Mouse (Mus musculus): ENCODE measurements around the gene Gm20388. TPM values are rescaled to one million over a fixed set of nuclear protein-coding genes. Genes with fewer than 3 reads are reported as not detected.

Gene Gm20388
- polyA plus RNA-seq, 1 experiment = not detected

DNA sequence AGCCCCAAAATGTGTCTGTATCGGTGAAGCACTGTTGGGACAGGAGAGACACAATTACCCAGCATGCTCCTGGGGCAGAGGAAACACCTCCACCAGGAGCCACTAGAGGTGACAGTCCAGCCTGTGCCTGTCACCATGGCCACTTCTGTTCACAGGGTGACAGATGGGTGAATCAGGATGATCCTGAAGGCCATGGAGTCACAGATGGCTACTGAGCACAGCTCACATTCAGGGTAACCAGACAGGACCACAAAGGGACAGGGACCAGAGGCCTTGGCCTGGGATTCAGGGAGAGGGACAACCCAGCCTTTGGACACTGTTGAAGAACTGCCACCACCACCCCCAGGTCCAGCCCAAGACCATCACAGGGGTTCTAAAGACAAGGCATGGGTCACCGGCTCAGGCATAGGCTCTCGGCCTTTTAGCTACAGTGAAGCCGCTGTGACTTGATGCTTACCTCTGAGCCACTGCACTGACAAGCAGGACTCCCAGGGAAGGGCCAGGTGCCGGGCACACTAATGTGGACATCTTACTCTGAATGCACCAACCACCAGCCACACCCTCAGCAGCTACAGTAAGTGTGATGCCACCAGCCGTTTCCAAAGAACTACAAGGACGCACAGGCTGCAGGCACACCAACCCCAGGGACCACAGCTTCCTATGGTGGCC lies 1649.9 kb downstream of the Gm20388 start:
- H3K4me3 ChIP-seq (ENCODE audit: insufficient read depth, low read depth, low read length) = no peak overlapping the region
- H3K27ac ChIP-seq (ENCODE audit: insufficient read depth, low read depth, low read length) = no peak overlapping the region
- TF ChIP-seq CTCF (IDR thresholded peaks at IDR 0.05; ENCODE audit: insufficient read depth, low read depth, low read length) (no peak), POLR2A (IDR thresholded peaks at IDR 0.05; ENCODE audit: insufficient read depth, low read depth, low read length) (no peak)
- 93% methylated on average over 7 of the region's 7 CpGs for WGBS
- peaks cover 30% of the 10 kb centered on the region for H3K4me1 ChIP-seq (ENCODE audit: control insufficient read depth, insufficient read depth, low read length)

GRCm38 (mm10) chr8:121561636-121562345 lies 1651.2 kb downstream of the Gm20388 start:
- TF ChIP-seq POLR2A (IDR thresholded peaks at IDR 0.05; ENCODE audit: insufficient read depth, low read depth, low read length) (no peak), CTCF (IDR thresholded peaks at IDR 0.05; ENCODE audit: insufficient read depth, low read depth, low read length) (no peak)
- Histone ChIP-seq H3K4me3 (ENCODE audit: insufficient read depth, low read depth, low read length) (no peak overlapping the region), H3K27ac (ENCODE audit: insufficient read depth, low read depth, low read length) (no peak overlapping the region), H3K4me1 (ENCODE audit: control insufficient read depth, insufficient read depth, low read length) (peaks cover 31% of the 10 kb centered on the region)
- 56% methylated on average over 16 of the region's 16 CpGs for WGBS

- WGBS = 64% methylated on average over 9 of the region's 9 CpGs
- H3K4me3 ChIP-seq (ENCODE audit: insufficient read depth, low read depth, low read length) = no peak overlapping the region
- no peak overlapping the region for H3K27ac ChIP-seq (ENCODE audit: insufficient read depth, low read depth, low read length)
- H3K4me1 ChIP-seq (ENCODE audit: control insufficient read depth, insufficient read depth, low read length) = peaks cover 37% of the 10 kb centered on the region
- TF ChIP-seq POLR2A (IDR thresholded peaks at IDR 0.05; ENCODE audit: insufficient read depth, low read depth, low read length) (no peak), CTCF (IDR thresholded peaks at IDR 0.05; ENCODE audit: insufficient read depth, low read depth, low read length) (no peak)
These were observed 1652.3 kb downstream of the Gm20388 start for GRCm38 (mm10) chr8:121562941-121563351.

- WGBS = 80% methylated on average over 6 of the region's 6 CpGs
- Histone ChIP-seq H3K27ac (ENCODE audit: insufficient read depth, low read depth, low read length) (no peak overlapping the region), H3K4me3 (ENCODE audit: insufficient read depth, low read depth, low read length) (no peak overlapping the region), H3K4me1 (ENCODE audit: control insufficient read depth, insufficient read depth, low read length) (peaks cover 45% of the 10 kb centered on the region)
- TF ChIP-seq POLR2A (IDR thresholded peaks at IDR 0.05; ENCODE audit: insufficient read depth, low read depth, low read length) (no peak), CTCF (IDR thresholded peaks at IDR 0.05; ENCODE audit: insufficient read depth, low read depth, low read length) (no peak)
These were observed 1653.1 kb downstream of the Gm20388 start for GRCm38 (mm10) chr8:121563701-121564100.

GRCm38 (mm10) chr8:121568321-121568720 lies 1657.7 kb downstream of the Gm20388 start:
- Histone ChIP-seq H3K4me1 (ENCODE audit: control insufficient read depth, insufficient read depth, low read length) (peaks cover 50% of the 10 kb centered on the region), H3K4me3 (ENCODE audit: insufficient read depth, low read depth, low read length) (no peak overlapping the region), H3K27ac (ENCODE audit: insufficient read depth, low read depth, low read length) (no peak overlapping the region)
- WGBS = 63% methylated on average over 6 of the region's 6 CpGs
- no peak for TF ChIP-seq POLR2A (IDR thresholded peaks at IDR 0.05; ENCODE audit: insufficient read depth, low read depth, low read length)
- TF ChIP-seq CTCF (IDR thresholded peaks at IDR 0.05; ENCODE audit: insufficient read depth, low read depth, low read length) = no peak

- WGBS = 74% methylated on average over 21 of the region's 21 CpGs
- no peak for TF ChIP-seq CTCF (IDR thresholded peaks at IDR 0.05; ENCODE audit: insufficient read depth, low read depth, low read length)
- no peak for TF ChIP-seq POLR2A (IDR thresholded peaks at IDR 0.05; ENCODE audit: insufficient read depth, low read depth, low read length)
- H3K4me3 ChIP-seq (ENCODE audit: insufficient read depth, low read depth, low read length) = no peak overlapping the region
- no peak overlapping the region for H3K27ac ChIP-seq (ENCODE audit: insufficient read depth, low read depth, low read length)
- peaks cover 45% of the 10 kb centered on the region for H3K4me1 ChIP-seq (ENCODE audit: control insufficient read depth, insufficient read depth, low read length)
These were observed 1659.7 kb downstream of the Gm20388 start for GRCm38 (mm10) chr8:121570335-121570734.

DNA sequence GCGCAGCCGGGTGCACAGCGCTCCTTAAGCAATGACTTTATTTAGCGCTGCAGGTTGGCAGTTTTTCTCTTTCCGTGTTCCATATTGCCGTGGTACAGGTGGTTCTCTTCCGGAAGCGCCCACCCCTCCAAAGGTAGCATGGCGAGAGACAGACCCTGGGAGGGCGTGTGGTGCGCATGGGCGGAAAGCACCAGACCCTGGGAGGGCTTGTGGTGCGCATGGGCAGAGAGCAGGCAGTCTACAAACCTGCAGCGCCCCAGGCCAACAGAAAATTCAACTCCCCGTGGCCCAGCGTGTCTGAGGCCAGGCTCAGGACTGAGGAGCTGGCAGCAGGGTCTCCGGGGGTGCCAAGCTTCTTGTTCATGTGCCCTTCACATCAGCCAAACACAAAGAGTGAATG lies 1660.2 kb downstream of the Gm20388 start:
- no peak for TF ChIP-seq CTCF (IDR thresholded peaks at IDR 0.05; ENCODE audit: insufficient read depth, low read depth, low read length)
- WGBS = 83% methylated on average over 17 of the region's 17 CpGs
- Histone ChIP-seq H3K4me1 (ENCODE audit: control insufficient read depth, insufficient read depth, low read length) (peaks cover 42% of the 10 kb centered on the region), H3K4me3 (ENCODE audit: insufficient read depth, low read depth, low read length) (no peak overlapping the region), H3K27ac (ENCODE audit: insufficient read depth, low read depth, low read length) (no peak overlapping the region)

GRCm38 (mm10) chr8:121572121-121572520 lies 1661.5 kb downstream of the Gm20388 start:
- no peak for TF ChIP-seq POLR2A (IDR thresholded peaks at IDR 0.05; ENCODE audit: insufficient read depth, low read depth, low read length)
- no peak for TF ChIP-seq CTCF (IDR thresholded peaks at IDR 0.05; ENCODE audit: insufficient read depth, low read depth, low read length)
- Histone ChIP-seq H3K4me3 (ENCODE audit: insufficient read depth, low read depth, low read length) (no peak overlapping the region), H3K4me1 (ENCODE audit: control insufficient read depth, insufficient read depth, low read length) (peaks cover 53% of the 10 kb centered on the region), H3K27ac (ENCODE audit: insufficient read depth, low read depth, low read length) (no peak overlapping the region)
- 85% methylated on average over 7 of the region's 7 CpGs for WGBS

DNA sequence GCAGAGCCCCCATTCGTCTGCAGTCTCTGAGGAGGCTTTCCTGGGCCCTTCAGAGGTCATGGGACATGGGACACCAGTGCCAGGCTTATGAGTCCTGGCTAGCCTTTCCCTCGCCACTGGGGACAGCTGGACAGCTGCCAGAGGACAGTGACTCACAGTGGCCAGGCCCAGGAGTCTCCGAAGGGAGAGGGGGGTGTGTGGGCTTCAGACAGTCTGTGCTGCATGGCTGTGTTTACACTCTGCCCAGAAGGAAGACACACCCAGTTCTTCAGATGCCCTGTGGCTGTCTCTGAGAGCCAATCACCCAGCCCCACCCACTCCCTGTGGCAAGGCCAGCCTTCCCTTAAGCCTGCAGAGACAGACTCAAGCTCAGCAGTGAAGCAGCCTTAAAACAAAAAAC lies 1662.6 kb downstream of the Gm20388 start:
- TF ChIP-seq POLR2A (IDR thresholded peaks at IDR 0.05; ENCODE audit: insufficient read depth, low read depth, low read length) = no peak
- TF ChIP-seq CTCF (IDR thresholded peaks at IDR 0.05; ENCODE audit: insufficient read depth, low read depth, low read length) = no peak
- no peak overlapping the region for H3K4me3 ChIP-seq (ENCODE audit: insufficient read depth, low read depth, low read length)
- 38% methylated on average over 3 of the region's 3 CpGs for WGBS
- H3K4me1 ChIP-seq (ENCODE audit: control insufficient read depth, insufficient read depth, low read length) = peaks cover 44% of the 10 kb centered on the region
- no peak overlapping the region for H3K27ac ChIP-seq (ENCODE audit: insufficient read depth, low read depth, low read length)

Data from olfactory bulb, adult 2 months (tissue).